Mouse (Mus musculus): ENCODE data around the gene Scgb1a1. TPM values are rescaled to one million over a fixed set of nuclear protein-coding genes. Genes with fewer than 3 reads are reported as not detected.

Scgb1a1 gene
- total and polyA plus RNA-seq, 3 experiments, result not detected

- no peak overlapping the region for H3K4me3 ChIP-seq (ENCODE audit: control insufficient read depth in 1 of 2, insufficient read depth in 1 of 2, low read depth in 2 of 2, low read length in 2 of 2)
- DNase-seq (ENCODE audit: low read depth, low spot score), result no peak
These were observed 18.3 kb upstream of the Scgb1a1 start for GRCm38 (mm10) chr19:9106096-9106495.

GRCm38 (mm10) chr19:9105101-9105685 is 17.4 kb upstream of the Scgb1a1 start:
- H3K27me3 ChIP-seq (ENCODE audit: control insufficient read depth in 1 of 2, insufficient read depth in 2 of 2, low read length in 2 of 2), result peaks cover 0 to 4% of the 10 kb centered on the region in 2 experiments; a peak in 2 of 4 replicates
- H3K27ac ChIP-seq (ENCODE audit: control insufficient read depth, low read depth, low read length), result no peak overlapping the region
- no peak for DNase-seq (ENCODE audit: low read depth, low spot score)
- no peaks in the 10 kb centered on the region for H3K79me2 ChIP-seq (ENCODE audit: control insufficient read depth, insufficient read depth, low read length, poor library complexity)
- H3K9me3 ChIP-seq (replicated peaks; ENCODE audit: insufficient read depth, low read length), result no peaks in the 10 kb centered on the region
- no peak overlapping the region for H3K9ac ChIP-seq (ENCODE audit: control insufficient read depth, low read depth, low read length, poor library complexity, severe bottlenecking)
- no peak for TF ChIP-seq MAX (IDR thresholded peaks at IDR 0.05; ENCODE audit: low read length)
- no peak for TF ChIP-seq MXI1 (IDR thresholded peaks at IDR 0.05; ENCODE audit: low read depth, low read length)
- TF ChIP-seq CHD2 (IDR thresholded peaks at IDR 0.05; ENCODE audit: low read length), result no peak
- no peak for TF ChIP-seq MEF2A (IDR thresholded peaks at IDR 0.05; ENCODE audit: extremely low read depth, insufficient replicate concordance, low read depth, low read length, poor library complexity, severe bottlenecking)
- no peak for TF ChIP-seq MAZ (IDR thresholded peaks at IDR 0.05; ENCODE audit: low read depth, low read length)
- TF ChIP-seq MAFK (IDR thresholded peaks at IDR 0.05; ENCODE audit: borderline replicate concordance, low read depth, low read length), result no peak
- TF ChIP-seq GATA1 (IDR thresholded peaks at IDR 0.05; ENCODE audit: low read depth, low read length), result no peak
- TF ChIP-seq CHD1 (IDR thresholded peaks at IDR 0.05; ENCODE audit: low read depth, low read length), result no peak
- TF ChIP-seq UBTF (IDR thresholded peaks at IDR 0.05; ENCODE audit: borderline replicate concordance, insufficient read depth, low read depth, low read length), result no peak
- TF ChIP-seq NELFE (IDR thresholded peaks at IDR 0.05; ENCODE audit: low read depth, low read length), result no peak
- TF ChIP-seq MYB (IDR thresholded peaks at IDR 0.05; ENCODE audit: low read depth, low read length), result no peak
- TF ChIP-seq POLR2AphosphoS5 (IDR thresholded peaks at IDR 0.05; ENCODE audit: borderline replicate concordance, low read depth, low read length), result no peak
- TF ChIP-seq GABPA (IDR thresholded peaks at IDR 0.05; ENCODE audit: low read depth, low read length), result no peak
- TF ChIP-seq RAD21 (IDR thresholded peaks at IDR 0.05; ENCODE audit: low read depth, low read length), result no peak
- TF ChIP-seq ELF1 (IDR thresholded peaks at IDR 0.05; ENCODE audit: low read depth, low read length), result no peak
- no peak for TF ChIP-seq RCOR1 (IDR thresholded peaks at IDR 0.05; ENCODE audit: low read depth, low read length)
- TF ChIP-seq POLR2AphosphoS2 (IDR thresholded peaks at IDR 0.05; ENCODE audit: low read length), result no peak
- TF ChIP-seq SIN3A (IDR thresholded peaks at IDR 0.05; ENCODE audit: low read length), result no peak
- no peak for TF ChIP-seq TAL1 (IDR thresholded peaks at IDR 0.05; ENCODE audit: low read length)
- no peak for TF ChIP-seq SMC3 (IDR thresholded peaks at IDR 0.05; ENCODE audit: low read depth, low read length)
- no peaks in the 10 kb centered on the region; a peak in 1 of 4 replicates for H3K36me3 ChIP-seq (ENCODE audit: control insufficient read depth in 1 of 2, insufficient read depth in 2 of 2, low read length in 2 of 2)
- H3K4me1 ChIP-seq (ENCODE audit: control insufficient read depth in 1 of 2, insufficient read depth in 2 of 2, low read length in 2 of 2), result peaks cover 0 to 4% of the 10 kb centered on the region in 2 experiments; a peak in 1 of 4 replicates
- H3K4me3 ChIP-seq (ENCODE audit: control insufficient read depth in 1 of 2, insufficient read depth in 1 of 2, low read depth in 2 of 2, low read length in 2 of 2), result no peak overlapping the region

More at GRCm38 (mm10) chr19:9106096-9106495, 18.3 kb upstream of the Scgb1a1 start:
- Histone ChIP-seq H3K9me3 (replicated peaks; ENCODE audit: insufficient read depth, low read length) (no peaks in the 10 kb centered on the region), H3K36me3 (ENCODE audit: control insufficient read depth in 1 of 2, insufficient read depth in 2 of 2, low read length in 2 of 2) (no peaks in the 10 kb centered on the region; a peak in 1 of 4 replicates), H3K79me2 (ENCODE audit: control insufficient read depth, insufficient read depth, low read length, poor library complexity) (no peaks in the 10 kb centered on the region), H3K27ac (ENCODE audit: control insufficient read depth, low read depth, low read length) (no peak overlapping the region), H3K9ac (ENCODE audit: control insufficient read depth, low read depth, low read length, poor library complexity, severe bottlenecking) (no peak overlapping the region), H3K4me1 (ENCODE audit: control insufficient read depth in 1 of 2, insufficient read depth in 2 of 2, low read length in 2 of 2) (peaks cover 0 to 4% of the 10 kb centered on the region in 2 experiments; a peak in 1 of 4 replicates), H3K27me3 (ENCODE audit: control insufficient read depth in 1 of 2, insufficient read depth in 2 of 2, low read length in 2 of 2) (peaks cover 0 to 4% of the 10 kb centered on the region in 2 experiments; a peak in 2 of 4 replicates)
- no peak for TF ChIP-seq RCOR1 (IDR thresholded peaks at IDR 0.05; ENCODE audit: low read depth, low read length)
- no peak for TF ChIP-seq ZC3H11A (IDR thresholded peaks at IDR 0.05; ENCODE audit: low read depth, low read length)
- no peak for TF ChIP-seq CTCF (IDR thresholded peaks at IDR 0.05 in 2 of 3, conservative IDR thresholded peaks at IDR 0.05 in 1 of 3; ENCODE audit: control insufficient read depth in 1 of 3, insufficient read depth in 1 of 3, low read depth in 2 of 3, low read length in 3 of 3, poor library complexity in 1 of 3, severe bottlenecking in 1 of 3)
- TF ChIP-seq MXI1 (IDR thresholded peaks at IDR 0.05; ENCODE audit: low read depth, low read length), result no peak
- TF ChIP-seq CHD1 (IDR thresholded peaks at IDR 0.05; ENCODE audit: low read depth, low read length), result no peak
- TF ChIP-seq MYC (IDR thresholded peaks at IDR 0.05; ENCODE audit: low read depth, low read length), result no peak
- TF ChIP-seq RAD21 (IDR thresholded peaks at IDR 0.05; ENCODE audit: low read depth, low read length), result no peak
- no peak for TF ChIP-seq TCF12 (IDR thresholded peaks at IDR 0.05; ENCODE audit: low read depth, low read length)
- no peak for TF ChIP-seq SIN3A (IDR thresholded peaks at IDR 0.05; ENCODE audit: low read length)
- no peak for TF ChIP-seq BHLHE40 (IDR thresholded peaks at IDR 0.05; ENCODE audit: borderline replicate concordance, low read depth, low read length)
- no peak for TF ChIP-seq NELFE (IDR thresholded peaks at IDR 0.05; ENCODE audit: low read depth, low read length)
- TF ChIP-seq GABPA (IDR thresholded peaks at IDR 0.05; ENCODE audit: low read depth, low read length), result no peak
- TF ChIP-seq MAX (IDR thresholded peaks at IDR 0.05; ENCODE audit: low read length), result no peak
- no peak for TF ChIP-seq E2F4 (IDR thresholded peaks at IDR 0.05; ENCODE audit: borderline replicate concordance, low read depth, low read length)
- TF ChIP-seq HCFC1 (IDR thresholded peaks at IDR 0.05; ENCODE audit: low read depth, low read length), result no peak
- no peak for TF ChIP-seq MAFK (IDR thresholded peaks at IDR 0.05; ENCODE audit: borderline replicate concordance, low read depth, low read length)
- TF ChIP-seq MAZ (IDR thresholded peaks at IDR 0.05; ENCODE audit: low read depth, low read length), result no peak

All from MEL (cell line).